ENCODE assay signal across 13 mouse cellular contexts in genomic region chr14:26867356-26867755, GRCm38 (mm10). TPM values are rescaled to one million over a fixed set of nuclear protein-coding genes. Genes with fewer than 3 reads are reported as not detected.
DNase-seq lines count a peak whose midpoint lies in the region; ATAC-seq and TF ChIP-seq lines count a peak whose summit lies in the region.
"Had no signal": no experiment of that assay in that cellular context is flagged by ENCODE, and none has a peak within 500 bp of the region (broad histone marks: within the 10 kb centered on the region; RNA-seq: fewer than 3 reads in every experiment).

No protein-coding gene starts in this region.

- no peaks in the 10 kb centered on the region for H3K27me3 ChIP-seq in splenic B cell, adult 2 months (ENCODE audit: control insufficient read depth, insufficient read depth, low read length, poor library complexity, severe bottlenecking)
- H3K27me3 ChIP-seq in hindbrain, embryonic 14.5 days (ENCODE audit: control insufficient read depth, insufficient read depth, low read length), result no peaks in the 10 kb centered on the region

- H3K27ac ChIP-seq in gastrocnemius, adult 2 months, result no peak overlapping the region
- H3K27ac ChIP-seq in hindbrain, embryonic 14.5 days, result no peak overlapping the region
- H3K27ac ChIP-seq: hindbrain, embryonic 10.5 days had no signal

- H3K4me2 ChIP-seq in hindbrain, embryonic 14.5 days (replicated peaks), result no peak overlapping the region

- no peaks in the 10 kb centered on the region for H3K9me3 ChIP-seq in hindbrain, embryonic 14.5 days (ENCODE audit: control insufficient read depth, low read length)
- H3K9me3 ChIP-seq: hindbrain, embryonic 10.5 days had no signal

- no peak for TF ChIP-seq POLR2A in brain, embryonic 14.5 days (IDR thresholded peaks at IDR 0.05; ENCODE audit: borderline replicate concordance, extremely low read depth, insufficient read depth, insufficient read length, poor library complexity, severe bottlenecking)

- peak; percentile 14; the same call in 1 of the 2 replicates for TF ChIP-seq CTCF in gastrocnemius, adult 2 months (IDR thresholded peaks at IDR 0.05)
- peak; percentile 31; the same call in 1 of the 2 replicates for TF ChIP-seq CTCF in brain, embryonic 14.5 days (IDR thresholded peaks at IDR 0.05; ENCODE audit: borderline replicate concordance, extremely low read depth, insufficient read depth, insufficient read length)

- no peak for DNase-seq in gastrocnemius, adult 2 months
- no peak for DNase-seq in gastrocnemius, postnatal 25 days
- peak; percentile 11 for DNase-seq in retina, postnatal 1 day
- no peak for DNase-seq in retina, embryonic 14.5 days (ENCODE audit: low spot score)
- peak; percentile 1 for DNase-seq in brain, embryonic 14.5 days (ENCODE audit: low read depth)
- DNase-seq in splenic B cell, adult 2 months (ENCODE audit: low read depth, low spot score), result peak; percentile 17
- no peak for DNase-seq in frontal cortex, postnatal 10 days (ENCODE audit: low spot score in 2 of 2)
- DNase-seq in hindbrain, embryonic 14.5 days (ENCODE audit: low spot score), result no peak
- DNase-seq: adrenal gland, adult 2 months; cerebellum, postnatal 10 days; kidney, postnatal 14 days; right cerebral cortex, postnatal 25 days had no signal

- intact Hi-C loops in gastrocnemius, adult 2 months (cut with DNase I), result no loop called here

- no peak overlapping the region for H3K9ac ChIP-seq in hindbrain, embryonic 14.5 days

- 72% methylated on average over 9 of the region's 9 CpGs for WGBS in hindbrain, embryonic 14.5 days

- H3K4me3 ChIP-seq in gastrocnemius, adult 2 months, result no peak overlapping the region
- no peak overlapping the region for H3K4me3 ChIP-seq in hindbrain, embryonic 14.5 days (replicated peaks; ENCODE audit: low read length)
- H3K4me3 ChIP-seq: hindbrain, embryonic 10.5 days had no signal

- H3K36me3 ChIP-seq in splenic B cell, adult 2 months (ENCODE audit: control insufficient read depth, insufficient read depth, low read length, poor library complexity, severe bottlenecking), result no peaks in the 10 kb centered on the region
- H3K36me3 ChIP-seq in hindbrain, embryonic 14.5 days (replicated peaks; ENCODE audit: control insufficient read depth, insufficient read depth), result no peaks in the 10 kb centered on the region
- H3K36me3 ChIP-seq: hindbrain, embryonic 10.5 days had no signal

- no peak for ATAC-seq in hindbrain, embryonic 14.5 days (ENCODE audit: low FRiP score)

- H3K4me1 ChIP-seq in hindbrain, embryonic 14.5 days (replicated peaks; ENCODE audit: control insufficient read depth, insufficient read depth, low read length), result no peaks in the 10 kb centered on the region
- H3K4me1 ChIP-seq: hindbrain, embryonic 10.5 days had no signal

RNA-seq across cellular contexts. Expression of gene Asb14, which starts 27.0 kb away (rescaled TPM):
- 100 to 1,000 TPM; 118 to 142 TPM for total RNA-seq in gastrocnemius, adult 2 months (2021)
- 100 to 1,000 TPM in 1 of 2 experiments, 10 to 100 TPM in 1; 55.2 to 102 TPM for total RNA-seq in gastrocnemius, postnatal 25 days (2021)
- not detected in 2 replicates for polyA plus RNA-seq in brain, embryonic 14.5 days (2012; rRNA removed)
- 0.17 TPM in 2 replicates for polyA plus RNA-seq in hindbrain, embryonic 14.5 days (2014; fragmentation: Nextera tagmentation; extraction: Ambion mirVana)
- total RNA-seq: adrenal gland, adult 2 months had no signal
- polyA plus RNA-seq: adrenal gland, adult 2 months; hindbrain, embryonic 10.5 days had no signal

Comparison
In these comparisons a context has a peak if more than half of its experiments do, and no peak if none do; other contexts are left out.
1. DNase-seq: peak in retina, postnatal 1 day (single experiment), brain, embryonic 14.5 days (single experiment) and splenic B cell, adult 2 months (single experiment); none in gastrocnemius, adult 2 months (single experiment), gastrocnemius, postnatal 25 days (single experiment), retina, embryonic 14.5 days (single experiment), frontal cortex, postnatal 10 days (0 of 2) and hindbrain, embryonic 14.5 days (single experiment).